Mouse (Mus musculus) E14TG2a.4 (cell line): Measurements from ENCODE around the gene Myo18b.

Experiments used
- CTCF ChIP-seq: conservative IDR thresholded peaks from 2 replicates; pipeline ENCODE4 v1.5.1; 2014; ENCODE audit warnings: low read length
- NANOG ChIP-seq: IDR thresholded peaks from 2 replicates; pipeline ENCODE4 v1.6.1; 2014; ENCODE audit warnings: borderline replicate concordance, low read length, mixed read lengths
- POU5F1 ChIP-seq: IDR thresholded peaks from 2 replicates; pipeline ENCODE4 v1.6.1; 2014; ENCODE audit warnings: low read length, borderline replicate concordance

DNA sequence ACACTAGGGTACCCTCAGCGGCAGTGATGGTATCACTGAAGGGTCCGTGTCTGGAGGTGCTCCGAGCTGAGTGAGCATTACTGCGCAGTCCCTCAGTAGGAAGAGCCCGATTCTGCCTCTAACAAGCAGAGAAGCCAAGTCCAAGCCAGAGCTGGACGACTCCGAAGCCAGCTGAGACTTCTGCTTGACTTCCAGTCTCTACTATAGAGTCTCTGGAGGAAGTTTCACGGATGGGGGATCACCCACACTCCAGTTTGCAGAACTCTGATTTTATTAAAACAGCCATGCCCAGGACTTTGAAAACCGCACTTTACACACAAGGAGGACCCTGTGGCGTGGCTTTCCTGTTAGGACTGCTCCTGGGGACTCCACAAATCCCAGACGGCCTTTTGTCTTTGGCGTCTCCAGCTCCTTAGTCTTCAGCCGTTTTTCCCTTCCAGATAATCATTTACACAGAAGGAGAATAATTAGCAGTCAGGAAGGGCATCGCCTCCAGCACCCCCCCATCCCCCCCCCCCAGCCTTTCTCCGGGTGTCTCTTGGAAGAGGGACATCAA lies 240.1 kb downstream of the Myo18b start:
- TF ChIP-seq CTCF = no peak
- TF ChIP-seq NANOG = no peak
- no peak for TF ChIP-seq POU5F1
